Mouse (Mus musculus) hindbrain, embryonic 11.5 days (tissue): ENCODE results near the gene Zbtb20. TPM values are rescaled to one million over a fixed set of nuclear protein-coding genes. Genes with fewer than 3 reads are reported as not detected.

Experiments used
- ATAC-seq: fragments of 200-750 bp; cut with Nextera tagmentation; 2 replicates; pipeline ENCODE4 v1.8.0; 2017; ENCODE audit warnings: mild to moderate bottlenecking, moderate TSS enrichment, moderate library complexity; ENCODE audit not compliant: low FRiP score
- DNase-seq: peaks from one replicate; pipeline ENCODE4 v3.0.0-alpha.2; 2015; ENCODE audit warnings: low spot score
- H3K27ac ChIP-seq: fragments of 300-500 bp; sonication (generic); 2 replicates; pipeline ENCODE4 v1.5.1; 2014; ENCODE audit warnings: mild to moderate bottlenecking, low read depth, low read length
- H3K27me3 ChIP-seq: fragments of 300-500 bp; sonication (generic); 2 replicates; pipeline ENCODE4 v1.6.1; 2014; ENCODE audit warnings: mild to moderate bottlenecking, low read length, moderate library complexity, mixed read lengths; ENCODE audit not compliant: control insufficient read depth, insufficient read depth
- H3K36me3 ChIP-seq: fragments of 300-500 bp; sonication (generic); 2 replicates; pipeline ENCODE4 v1.6.1; 2014; ENCODE audit warnings: mild to moderate bottlenecking, low read length, moderate library complexity, mixed read lengths; ENCODE audit not compliant: control insufficient read depth, insufficient read depth
- H3K4me1 ChIP-seq: fragments of 300-500 bp; sonication (generic); replicated peaks from 2 replicates; pipeline ENCODE4 v1.6.1; 2014; ENCODE audit warnings: low read length, mixed read lengths; ENCODE audit not compliant: control insufficient read depth, insufficient read depth
- H3K4me2 ChIP-seq: fragments of 300-500 bp; sonication (generic); replicated peaks from 2 replicates; pipeline ENCODE4 v1.6.1; 2014; ENCODE audit warnings: mild to moderate bottlenecking, low read depth, low read length
- H3K4me3 ChIP-seq: fragments of 300-500 bp; sonication (generic); 2 replicates; pipeline ENCODE4 v1.5.1; 2014; ENCODE audit warnings: low read depth, low read length
- H3K9ac ChIP-seq: fragments of 300-500 bp; sonication (generic); 2 replicates; pipeline ENCODE4 v1.6.1; 2014; ENCODE audit warnings: low read depth, low read length
- H3K9me3 ChIP-seq: fragments of 300-500 bp; sonication (generic); 2 replicates; pipeline ENCODE4 v1.6.1; 2016; ENCODE audit warnings: low read length; ENCODE audit not compliant: control insufficient read depth
- WGBS: fragments of 180-500 bp; shearing (Covaris S2); extraction: QIAGEN DNeasy Blood & Tissue Kit; methylation state at CpG from one replicate; pipeline ENCODE4 v1.1.7; 2014; 5-methylcytosine and 5-hydroxymethylcytosine counted together
- polyA plus RNA-seq: library from polyadenylated mRNA; unstranded; fragments of >200 nt; fragmentation: Nextera tagmentation; extraction: Ambion mirVana; gene quantifications from 2 replicates; pipeline ENCODE4 v1.2.1, GENCODE M21; 2014

Zbtb20 gene
- polyA plus RNA-seq, 1 experiment from 2014 or later, result 64.1 TPM

- H3K27ac ChIP-seq, result no peak overlapping the region
- H3K9ac ChIP-seq, result no peak overlapping the region
- H3K4me3 ChIP-seq, result no peak overlapping the region
- H3K36me3 ChIP-seq, result no peaks in the 10 kb centered on the region
- WGBS, result 92% methylated on average over 5 of the region's 5 CpGs
- no peaks in the 10 kb centered on the region for H3K4me1 ChIP-seq
- H3K9me3 ChIP-seq, result no peaks in the 10 kb centered on the region
- ATAC-seq (no peak), DNase-seq (no peak)
- H3K4me2 ChIP-seq, result no peak overlapping the region
- no peaks in the 10 kb centered on the region for H3K27me3 ChIP-seq
These were observed 785.9 kb downstream of the Zbtb20 start for GRCm38 (mm10) chr16:43661576-43661975.

DNA sequence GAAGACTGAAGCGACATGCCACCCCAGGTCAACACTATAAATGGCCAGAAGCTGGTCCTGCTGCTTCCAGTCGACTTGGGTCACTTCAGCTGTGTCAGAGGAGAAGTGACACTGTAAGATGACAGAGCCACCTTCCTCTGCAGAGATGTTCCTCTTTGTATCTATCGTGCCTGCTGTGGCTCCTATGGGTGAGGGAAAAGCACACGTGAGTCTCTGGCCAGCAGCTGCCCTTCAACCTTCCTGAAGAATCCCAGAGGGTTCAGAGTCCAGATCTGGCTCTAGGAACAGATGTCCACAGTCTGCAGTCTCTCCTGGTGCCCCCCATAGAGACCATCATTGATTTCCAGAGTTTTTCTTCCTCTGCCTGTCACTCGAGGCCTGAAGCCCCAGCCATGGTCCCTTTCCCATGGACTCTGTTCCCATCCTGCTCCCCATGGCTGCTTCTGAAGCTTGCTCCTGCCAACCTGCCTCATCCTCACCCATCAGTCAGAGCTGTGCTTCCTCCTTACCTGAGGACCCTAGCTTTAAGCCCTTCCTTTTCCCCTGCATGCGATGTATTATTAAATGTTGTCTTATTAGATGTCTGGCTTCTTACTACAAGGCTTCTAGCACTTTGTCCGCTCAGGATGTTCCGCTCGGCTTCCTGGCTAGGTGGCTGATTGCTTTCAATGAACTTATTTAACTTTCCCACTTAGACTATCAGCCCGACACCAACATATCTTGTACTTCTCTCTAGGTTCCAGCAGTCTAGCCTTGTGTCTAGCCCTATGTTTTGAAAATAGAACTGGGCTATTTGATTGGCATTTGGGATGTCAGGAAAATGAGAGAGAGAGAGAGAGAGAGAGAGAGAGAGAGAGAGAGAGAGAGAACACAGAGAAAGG, 786.7 kb downstream of the Zbtb20 start:
- 87% methylated on average over 10 of the region's 10 CpGs for WGBS
- DNase-seq, result no peak
- no peak overlapping the region for H3K27ac ChIP-seq
- H3K9ac ChIP-seq, result no peak overlapping the region
- no peaks in the 10 kb centered on the region for H3K36me3 ChIP-seq
- no peaks in the 10 kb centered on the region for H3K4me1 ChIP-seq
- no peaks in the 10 kb centered on the region for H3K9me3 ChIP-seq
- H3K27me3 ChIP-seq, result no peaks in the 10 kb centered on the region
- no peak for ATAC-seq
- no peak overlapping the region for H3K4me3 ChIP-seq
- no peak overlapping the region for H3K4me2 ChIP-seq

- H3K4me2 ChIP-seq, result no peak within 1 kb of the TSS
- no peak for ATAC-seq
These were observed 788.4 kb downstream of the Zbtb20 start, which contains the start of gene Tigit for GRCm38 (mm10) chr16:43663978-43664579. Gene Tigit (minus strand): TSS chr16:43664146.

GRCm38 (mm10) chr16:43664861-43665260, 789.2 kb downstream of the Zbtb20 start:
- Histone ChIP-seq H3K27ac (no peak overlapping the region), H3K4me1 (no peaks in the 10 kb centered on the region), H3K4me2 (no peak overlapping the region), H3K4me3 (no peak overlapping the region), H3K9me3 (no peaks in the 10 kb centered on the region), H3K36me3 (no peaks in the 10 kb centered on the region), H3K27me3 (no peaks in the 10 kb centered on the region), H3K9ac (no peak overlapping the region)
- ATAC-seq (no peak), DNase-seq (no peak)

More at GRCm38 (mm10) chr16:43663978-43664579, 788.4 kb downstream of the Zbtb20 start, which contains the start of gene Tigit:
- H3K36me3 ChIP-seq, result no peaks in the 10 kb centered on the region
- no peaks in the 10 kb centered on the region for H3K4me1 ChIP-seq
- H3K27me3 ChIP-seq, result no peaks in the 10 kb centered on the region
- H3K9ac ChIP-seq, result no peak within 1 kb of the TSS
- H3K27ac ChIP-seq, result no peak within 1 kb of the TSS
- no peak for DNase-seq
- H3K4me3 ChIP-seq, result no peak within 1 kb of the TSS
- no peaks in the 10 kb centered on the region for H3K9me3 ChIP-seq
- 75% methylated on average over 7 of the region's 7 CpGs for WGBS

DNA sequence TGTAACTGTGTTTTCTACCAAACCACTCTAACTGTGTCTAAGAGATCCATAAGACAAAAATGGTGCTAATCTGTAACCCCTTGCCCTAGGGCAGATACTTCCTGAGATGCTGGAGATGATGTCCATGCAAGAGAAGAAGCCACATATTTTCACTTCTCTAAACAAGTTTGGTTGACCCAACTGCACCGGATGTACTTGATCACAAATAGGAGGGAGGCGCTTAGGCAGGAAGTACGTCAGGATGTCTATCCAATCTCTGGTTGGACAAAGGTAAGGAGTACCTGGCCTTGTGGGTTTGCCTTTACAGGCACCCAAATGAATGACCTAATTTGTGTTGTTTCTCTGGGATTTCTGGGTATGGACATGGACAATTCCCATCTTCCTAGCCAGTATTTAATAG, 792.6 kb downstream of the Zbtb20 start:
- Histone ChIP-seq H3K4me2 (no peak overlapping the region), H3K27ac (no peak overlapping the region), H3K27me3 (no peaks in the 10 kb centered on the region), H3K9ac (no peak overlapping the region), H3K4me3 (no peak overlapping the region), H3K9me3 (no peaks in the 10 kb centered on the region), H3K36me3 (no peaks in the 10 kb centered on the region), H3K4me1 (no peaks in the 10 kb centered on the region)
- ATAC-seq, result no peak
- no peak for DNase-seq
- WGBS, result 92% methylated on average over 3 of the region's 3 CpGs

DNA sequence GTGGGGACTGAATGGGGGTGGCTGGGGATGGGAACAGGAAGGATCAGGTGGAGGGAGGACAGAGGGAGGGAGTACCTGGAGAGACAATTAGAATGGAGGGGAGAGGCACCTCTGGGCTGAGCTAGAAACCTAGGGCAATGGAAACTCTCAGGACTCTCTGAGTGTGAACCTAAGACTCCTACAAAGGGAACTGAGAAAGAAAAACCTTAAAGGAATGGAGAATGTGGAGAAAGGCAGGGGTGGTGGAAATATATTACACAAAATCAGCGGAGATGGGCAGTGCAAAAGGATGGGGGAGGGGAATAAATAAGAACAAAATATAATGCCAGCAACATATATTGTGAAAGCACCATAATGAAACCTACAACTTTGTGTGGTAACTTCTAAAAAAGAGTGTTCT, 796.3 kb downstream of the Zbtb20 start:
- Histone ChIP-seq H3K9me3 (no peaks in the 10 kb centered on the region), H3K27ac (no peak overlapping the region), H3K36me3 (no peaks in the 10 kb centered on the region), H3K4me1 (no peaks in the 10 kb centered on the region), H3K4me3 (no peak overlapping the region), H3K9ac (no peak overlapping the region), H3K27me3 (no peaks in the 10 kb centered on the region), H3K4me2 (no peak overlapping the region)
- DNase-seq, result no peak
- 91% methylated on average over 1 of the region's 1 CpGs for WGBS
- no peak for ATAC-seq

DNA sequence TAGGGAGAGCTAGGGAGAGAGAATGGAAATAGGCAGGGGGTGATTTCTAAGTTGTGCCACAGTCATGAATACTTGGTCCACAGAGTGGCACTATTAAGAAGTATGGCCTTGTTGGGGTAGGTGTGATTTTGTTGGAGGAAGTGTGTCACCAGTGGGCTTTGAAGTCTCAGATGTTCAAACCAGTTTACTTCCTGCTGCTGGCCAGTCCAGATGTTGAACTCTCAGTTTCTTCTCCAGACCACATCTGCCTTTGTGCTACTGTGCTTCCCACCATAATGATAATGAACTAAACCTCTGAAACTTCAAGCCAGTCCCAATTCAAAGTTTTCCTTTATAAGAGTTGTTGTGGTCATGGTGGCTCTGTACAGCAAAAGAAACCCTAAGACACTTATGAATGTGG, 797.0 kb downstream of the Zbtb20 start:
- Histone ChIP-seq H3K4me3 (no peak overlapping the region), H3K36me3 (no peaks in the 10 kb centered on the region), H3K9ac (no peak overlapping the region), H3K27me3 (no peaks in the 10 kb centered on the region), H3K4me2 (no peak overlapping the region), H3K27ac (no peak overlapping the region), H3K4me1 (no peaks in the 10 kb centered on the region), H3K9me3 (no peaks in the 10 kb centered on the region)
- ATAC-seq, result no peak
- DNase-seq, result no peak

DNA sequence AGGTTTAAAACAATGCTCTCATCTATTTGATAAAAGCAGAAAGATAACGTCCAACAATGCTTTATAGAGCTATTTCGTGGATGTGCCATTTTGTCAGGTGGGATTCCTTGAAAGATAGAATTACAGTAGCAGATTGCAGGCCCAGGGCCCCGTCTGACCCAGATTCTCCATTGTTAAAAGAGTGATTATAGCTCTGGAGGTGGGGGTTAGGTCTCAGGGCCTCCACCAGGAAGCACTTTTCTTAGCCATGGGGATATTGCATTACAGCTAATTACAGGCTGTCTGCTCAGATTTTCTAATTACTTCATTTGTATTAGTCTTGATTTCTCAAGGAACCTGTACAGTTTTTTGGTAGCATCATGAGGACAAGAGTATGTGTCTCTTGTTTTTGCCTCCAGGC, 798.7 kb downstream of the Zbtb20 start:
- Histone ChIP-seq H3K27ac (no peak overlapping the region), H3K4me2 (no peak overlapping the region), H3K36me3 (no peaks in the 10 kb centered on the region), H3K4me3 (no peak overlapping the region), H3K4me1 (no peaks in the 10 kb centered on the region), H3K27me3 (no peaks in the 10 kb centered on the region), H3K9ac (no peak overlapping the region), H3K9me3 (no peaks in the 10 kb centered on the region)
- no peak for DNase-seq
- WGBS, result 78% methylated on average over 3 of the region's 3 CpGs
- ATAC-seq, result no peak

- no peaks in the 10 kb centered on the region for H3K9me3 ChIP-seq
- no peak overlapping the region for H3K27ac ChIP-seq
- no peak overlapping the region for H3K4me3 ChIP-seq
- DNase-seq (no peak), ATAC-seq (no peak)
- no peaks in the 10 kb centered on the region for H3K36me3 ChIP-seq
- 82% methylated on average over 2 of the region's 2 CpGs for WGBS
- H3K4me1 ChIP-seq, result no peaks in the 10 kb centered on the region
- no peak overlapping the region for H3K9ac ChIP-seq
- H3K27me3 ChIP-seq, result no peaks in the 10 kb centered on the region
- no peak overlapping the region for H3K4me2 ChIP-seq
These were observed 812.3 kb downstream of the Zbtb20 start for GRCm38 (mm10) chr16:43687968-43688367.
